Mouse (Mus musculus): ENCODE data around the gene Gnai3.

GRCm38 (mm10) chr3:108134701-108135100 lies 11.2 kb downstream of the Gnai3 start:
- no peak for TF ChIP-seq CTCF (IDR thresholded peaks at IDR 0.05; ENCODE audit: insufficient read depth, low read depth, low read length)
- TF ChIP-seq POLR2A (IDR thresholded peaks at IDR 0.05; ENCODE audit: insufficient read depth, low read depth, low read length), result 0 out of 2 replicates have a peak, but pooled peaks have one; percentile 18

Data from olfactory bulb, adult 2 months (tissue).